Mouse (Mus musculus) monocyte, adult 5-6 weeks (primary cell): ENCODE data around the gene Cdc14a. TPM values are rescaled to one million over a fixed set of nuclear protein-coding genes. Genes with fewer than 3 reads are reported as not detected.
"Not testable (repeated sequence)": the region's sequence is repeated elsewhere in the genome, so short reads cannot be mapped to it uniquely, and the experiment has no call there.

Experiments
- ATAC-seq: fragments of 153-309, 156-312 bp; replicated peaks from 2 replicates; pipeline ENCODE4 v1.8.0; 2017; ENCODE audit warnings: mild to moderate bottlenecking; ENCODE audit not compliant: low TSS enrichment, insufficient number of reproducible peaks, severe bottlenecking, poor library complexity, low FRiP score
- total RNA-seq: library from RNA; stranded (forward); fragments of 200-1000, 200-491, 200-594 nt; gene quantifications from 3 replicates; pipeline ENCODE4 v1.2.3, GENCODE M21; 2017

The Cdc14a gene
- total RNA-seq, 1 experiment from 2014 or later = 28.2 TPM

DNA sequence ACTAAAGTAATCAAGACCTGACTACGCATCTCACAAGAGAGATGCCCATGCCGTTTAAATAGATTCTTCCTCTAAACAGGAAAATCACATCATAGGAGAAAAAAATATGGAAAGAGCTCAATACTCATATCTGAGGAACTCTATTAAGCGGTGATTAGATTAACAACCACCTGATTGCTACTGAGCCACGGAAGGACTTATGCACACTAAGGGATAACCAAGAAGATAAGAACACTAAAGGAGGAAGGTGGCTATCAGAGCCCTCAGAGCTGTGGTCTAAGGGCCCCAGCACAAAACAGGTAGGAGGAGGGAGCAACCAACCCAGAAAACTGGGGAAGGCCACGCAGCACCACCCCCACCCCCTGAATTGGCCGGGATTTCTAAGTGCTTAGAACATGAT, 37.5 kb downstream of the Cdc14a start:
- no peak for ATAC-seq

DNA sequence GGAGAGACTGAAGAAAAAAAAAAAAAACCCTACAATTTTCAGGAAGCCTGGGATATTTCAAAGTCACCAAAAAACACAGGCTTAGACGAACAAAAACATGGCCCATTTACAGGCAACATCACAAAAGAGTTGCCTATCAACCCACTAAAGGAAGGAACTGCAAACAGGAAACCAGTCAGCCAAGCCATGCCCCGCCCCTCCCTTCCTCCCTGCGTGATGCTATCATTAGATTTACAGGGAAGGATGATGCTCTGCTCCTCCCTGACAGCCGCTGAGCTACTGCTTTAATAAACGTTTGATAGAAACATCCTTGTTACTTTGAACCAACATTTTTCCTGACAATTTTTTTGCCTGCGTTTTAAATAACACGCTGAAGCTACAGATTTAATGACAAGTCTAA, 39.5 kb downstream of the Cdc14a start:
- ATAC-seq = no peak

DNA sequence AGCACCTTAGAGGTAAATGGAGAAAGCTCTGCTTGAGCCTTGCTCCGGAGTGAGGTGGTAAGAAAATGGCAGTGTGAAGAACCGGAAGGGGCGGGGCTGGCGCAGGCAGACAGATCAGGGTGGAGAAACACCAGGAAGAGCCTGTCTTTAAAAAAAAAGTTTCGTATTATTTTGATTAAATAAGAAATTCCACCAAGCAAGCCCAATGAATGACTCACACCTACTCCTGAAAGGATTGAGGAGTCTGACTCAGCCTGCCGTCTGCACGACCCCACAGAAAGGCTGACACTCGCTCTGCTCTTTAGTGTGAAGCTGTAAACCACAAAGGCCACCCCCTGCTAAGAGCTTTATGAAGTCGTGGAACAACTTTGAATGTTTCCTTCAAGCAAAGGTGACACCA, 43.5 kb downstream of the Cdc14a start:
- no peak for ATAC-seq

DNA sequence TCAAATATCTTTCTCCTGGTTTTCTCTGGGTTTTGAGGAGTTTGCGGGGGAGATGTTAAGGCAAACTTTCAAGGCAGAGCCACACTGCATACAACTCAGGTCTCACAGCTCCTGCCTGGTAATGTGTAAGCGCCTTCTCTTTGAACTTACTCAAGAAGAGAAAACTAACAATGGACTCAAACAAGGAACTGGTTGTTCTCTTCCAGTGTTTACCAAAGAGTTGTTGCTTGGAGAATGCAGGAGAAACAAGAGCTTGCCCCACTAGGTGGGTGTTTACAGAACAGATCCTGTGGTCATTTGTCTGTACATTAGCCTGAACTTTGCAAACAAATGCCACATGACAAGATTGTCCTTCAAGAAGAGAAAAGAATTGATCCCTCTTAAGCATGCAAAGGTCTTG, 48.4 kb downstream of the Cdc14a start:
- ATAC-seq = no peak

DNA sequence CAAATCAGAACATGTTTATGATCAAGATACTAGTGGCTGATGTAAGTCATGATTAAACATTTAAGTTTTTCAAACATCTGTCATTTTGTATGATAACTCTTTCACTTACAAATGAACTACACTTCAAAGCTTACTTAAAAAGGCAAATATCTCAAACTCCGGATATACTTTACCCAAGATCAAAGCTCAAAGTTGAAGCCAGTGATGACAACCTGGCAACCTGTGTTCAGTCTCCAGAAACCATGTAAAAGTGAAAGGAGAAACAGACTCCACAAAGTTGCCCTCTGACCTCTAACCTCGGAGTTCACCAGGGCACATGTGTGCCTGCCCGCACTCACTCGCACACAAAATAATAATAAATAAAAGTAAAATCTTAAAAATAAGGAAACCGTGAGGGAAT, 49.3 kb downstream of the Cdc14a start:
- no peak for ATAC-seq

DNA sequence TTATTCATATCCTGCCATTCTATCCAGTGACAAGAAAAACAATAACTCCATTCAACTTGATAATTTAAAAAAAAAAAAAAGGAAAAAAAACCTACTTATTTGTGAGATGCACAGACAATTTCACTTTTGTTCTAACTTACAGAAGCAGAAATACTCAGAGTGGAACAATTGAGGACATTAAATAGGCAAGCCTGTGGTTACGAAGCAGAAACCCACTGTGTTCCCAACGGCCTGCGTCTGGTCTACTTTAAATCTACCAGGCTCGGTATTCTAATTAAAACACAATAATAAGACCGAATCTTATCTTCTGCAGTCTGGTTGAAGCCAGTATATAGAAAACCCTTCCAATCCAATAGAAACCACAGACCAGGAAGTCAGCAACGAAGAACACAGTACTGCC, 50.6 kb downstream of the Cdc14a start:
- ATAC-seq = no peak

DNA sequence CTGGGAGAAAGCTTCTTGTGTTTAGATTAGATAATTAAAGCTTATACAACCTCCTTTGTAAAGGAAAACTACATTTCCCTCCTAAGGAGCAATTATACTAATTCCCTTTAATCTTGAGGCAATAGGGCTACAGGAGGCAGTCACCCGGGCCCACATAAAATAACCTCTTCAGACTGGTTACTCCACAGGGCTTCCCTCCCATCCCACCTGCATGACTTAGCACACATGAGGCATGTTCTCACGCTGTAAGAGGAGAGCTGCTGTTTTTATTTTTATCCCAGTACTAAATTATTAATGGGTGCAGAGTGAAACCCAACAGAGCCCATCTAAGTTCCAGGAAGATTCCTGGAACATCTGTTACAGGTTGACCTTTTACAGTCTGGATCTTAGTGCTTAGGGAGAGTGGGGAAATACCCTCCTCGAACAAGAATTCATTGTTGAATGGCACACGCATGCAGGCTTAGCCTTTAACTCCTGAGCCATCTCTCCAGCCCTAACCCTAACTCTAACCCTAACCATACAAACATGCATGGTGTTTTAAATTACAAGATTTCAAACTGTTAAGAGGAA, 54.9 kb downstream of the Cdc14a start:
- ATAC-seq = no peak

DNA sequence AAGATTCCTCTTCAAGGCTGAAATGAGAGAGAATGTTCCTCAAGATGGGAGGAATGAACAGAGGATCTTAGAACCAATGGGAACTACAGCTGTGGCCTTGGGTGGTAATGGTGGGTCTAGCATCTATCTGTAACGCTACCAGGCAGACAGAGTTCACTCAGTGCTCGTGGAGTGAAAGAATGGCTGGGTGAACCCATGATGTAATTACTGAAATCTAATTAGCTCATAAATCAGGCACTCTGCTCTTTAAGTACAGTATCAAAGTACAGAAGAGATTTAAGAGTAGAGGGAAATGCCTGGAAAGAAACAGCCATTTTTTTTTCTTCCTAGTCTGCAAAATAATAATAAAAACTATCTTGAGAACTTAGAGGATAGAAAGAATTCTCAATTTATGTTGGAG, 57.7 kb downstream of the Cdc14a start:
- no peak for ATAC-seq

DNA sequence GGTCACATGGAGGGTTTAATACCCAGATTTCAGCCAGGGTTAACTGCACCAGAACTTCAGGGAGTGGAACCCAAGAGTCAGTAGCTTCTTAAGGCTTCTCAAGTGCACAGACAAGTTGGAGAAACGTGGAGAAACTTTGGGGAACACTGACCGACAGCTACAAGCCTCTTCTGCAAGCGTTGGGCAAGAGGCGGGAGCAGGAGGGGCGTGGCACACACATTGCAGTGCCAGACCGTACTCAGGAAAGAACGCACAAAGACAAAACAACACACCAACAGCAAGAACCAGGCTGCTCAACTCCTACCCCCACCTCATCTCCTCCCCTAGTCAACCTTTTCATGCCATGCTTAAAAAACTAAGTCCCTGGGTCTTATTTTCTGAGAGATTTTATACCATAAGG, 61.9 kb downstream of the Cdc14a start:
- no peak for ATAC-seq

DNA sequence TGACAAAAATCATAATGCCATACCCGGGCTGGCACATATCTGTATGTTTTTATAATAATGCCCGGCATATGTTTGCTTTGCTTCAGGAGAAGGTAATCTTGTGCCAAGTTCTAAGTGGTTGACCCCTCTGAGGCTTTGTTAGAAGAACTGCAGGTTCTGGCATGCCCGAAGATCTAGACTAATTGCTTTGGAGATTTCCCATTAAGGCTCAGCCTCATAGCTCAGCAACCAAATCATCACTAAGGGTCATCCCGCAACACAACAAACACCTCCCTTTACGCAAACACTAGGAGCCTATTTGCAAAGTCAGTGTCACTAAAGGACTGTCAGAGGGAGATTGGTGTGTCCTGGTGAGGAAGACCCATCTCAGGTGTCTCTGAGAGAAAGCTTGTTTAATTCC, 62.7 kb downstream of the Cdc14a start:
- ATAC-seq = no peak

DNA sequence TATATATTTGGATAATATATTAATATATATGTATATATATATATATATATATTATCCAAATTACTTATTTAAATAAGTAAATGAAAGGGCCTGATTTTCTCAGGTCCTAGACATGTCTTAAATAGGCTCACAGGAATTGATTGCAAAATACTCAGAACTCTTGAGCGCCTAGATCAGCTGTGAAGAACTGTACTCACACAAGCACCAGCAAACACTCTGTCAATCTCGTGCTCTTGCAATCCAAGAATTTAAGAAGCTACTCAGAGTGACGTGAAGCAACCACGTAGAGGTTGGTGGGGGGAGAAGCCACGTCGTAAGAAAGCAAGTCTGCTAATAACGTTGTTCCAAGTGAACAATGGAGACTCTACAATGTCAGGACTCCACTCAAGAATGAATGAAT, 66.0 kb downstream of the Cdc14a start:
- no peak for ATAC-seq

DNA sequence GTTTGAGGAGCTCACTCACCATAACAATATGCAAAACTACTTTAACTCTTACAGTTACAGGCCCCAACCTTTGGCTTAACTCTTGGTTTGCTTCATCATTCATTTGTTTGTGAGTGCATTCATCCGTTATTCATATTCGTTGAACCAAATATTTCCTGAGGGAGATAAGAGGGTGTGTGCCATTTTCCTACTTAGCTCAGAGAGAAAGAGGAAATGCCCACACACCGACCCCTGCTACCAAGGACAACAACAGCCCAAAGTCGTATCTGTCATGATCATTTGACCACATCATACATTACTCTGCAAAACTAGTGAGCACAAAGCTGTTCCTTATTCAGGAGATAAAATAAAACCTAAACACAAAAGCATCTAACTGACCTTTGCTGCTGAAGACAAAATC, 66.7 kb downstream of the Cdc14a start:
- no peak for ATAC-seq

DNA sequence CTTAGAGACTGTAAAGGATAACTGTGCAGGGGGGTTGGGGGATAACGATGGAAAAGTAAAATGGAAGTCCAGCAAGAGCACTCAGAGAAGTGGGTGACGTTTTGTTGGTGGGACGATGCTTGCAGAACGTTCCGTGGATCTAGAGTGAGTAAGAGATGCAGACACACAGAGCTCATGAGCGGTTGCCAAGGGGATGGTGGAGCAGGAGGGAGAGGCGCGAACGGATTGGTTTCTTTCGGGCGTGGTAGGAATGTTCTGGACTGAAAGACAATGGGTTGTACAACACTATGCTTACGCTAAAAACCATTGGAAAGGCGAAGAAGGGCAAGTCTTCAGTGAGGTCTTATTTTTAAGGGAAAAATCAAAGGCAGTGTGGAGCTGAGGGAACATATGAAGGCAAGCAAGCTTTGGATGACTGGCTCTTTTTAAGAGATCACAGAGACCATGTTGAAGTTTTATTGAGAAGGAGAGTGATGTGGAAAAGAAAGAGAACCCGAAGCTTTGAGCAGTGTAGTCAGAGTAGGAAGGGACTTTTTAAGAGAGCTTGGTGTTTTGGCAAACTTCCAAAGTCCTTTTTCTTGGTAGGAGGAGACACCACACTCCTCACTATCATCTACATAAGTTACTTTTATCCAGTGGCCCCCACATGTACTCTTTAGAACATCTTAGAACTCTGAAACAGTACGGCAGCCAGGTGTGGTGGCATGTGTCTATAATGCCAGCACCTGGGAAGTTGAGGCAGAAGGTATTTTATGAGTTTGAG, 68.6 kb downstream of the Cdc14a start:
- ATAC-seq = no peak

DNA sequence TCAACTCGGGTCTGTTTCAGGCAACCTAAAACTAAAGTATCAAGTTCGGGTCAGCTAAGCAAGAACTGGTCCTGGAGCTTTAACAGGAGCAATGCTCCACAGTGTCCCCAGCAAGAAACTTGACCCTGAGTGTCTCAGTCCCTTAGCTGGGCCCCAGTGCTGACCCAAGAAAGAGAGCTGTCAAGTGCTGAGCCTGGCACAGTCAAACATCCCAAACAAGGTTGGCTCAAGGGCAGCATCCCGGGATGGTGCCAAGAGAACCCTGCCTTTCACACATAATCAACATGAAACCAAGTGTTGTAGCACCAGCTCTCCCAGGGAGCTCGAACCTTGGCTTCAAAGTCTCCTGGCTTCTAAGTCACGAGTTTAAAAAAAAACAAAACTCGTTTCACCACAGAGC, 71.3 kb downstream of the Cdc14a start:
- ATAC-seq = no peak

DNA sequence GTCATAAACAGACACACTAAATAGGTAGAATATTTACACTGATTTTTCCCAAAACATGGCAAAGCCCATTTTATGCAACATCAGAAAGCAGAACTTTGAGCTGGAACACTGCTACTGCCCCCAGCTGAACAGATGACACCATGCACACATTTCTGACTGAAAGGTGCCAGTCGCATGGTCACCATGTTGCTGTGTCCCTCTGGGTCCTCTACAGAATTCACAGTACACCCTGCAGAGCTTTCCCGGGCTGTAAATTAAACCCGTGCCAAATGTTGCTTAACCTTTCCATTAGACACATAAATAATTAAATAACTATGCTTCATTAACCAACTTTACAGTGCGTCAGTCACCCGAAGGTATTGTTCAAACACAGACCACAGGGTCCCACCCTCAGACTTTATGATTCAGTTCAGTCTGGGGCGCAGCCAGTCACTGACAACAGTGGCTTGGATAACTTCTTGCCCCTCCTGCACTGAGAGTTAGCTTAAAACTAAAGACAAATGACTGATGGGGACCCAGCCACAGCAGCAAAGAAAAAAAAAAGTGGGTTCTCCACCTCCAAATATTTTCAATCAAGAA, 73.4 kb downstream of the Cdc14a start:
- ATAC-seq = no peak

DNA sequence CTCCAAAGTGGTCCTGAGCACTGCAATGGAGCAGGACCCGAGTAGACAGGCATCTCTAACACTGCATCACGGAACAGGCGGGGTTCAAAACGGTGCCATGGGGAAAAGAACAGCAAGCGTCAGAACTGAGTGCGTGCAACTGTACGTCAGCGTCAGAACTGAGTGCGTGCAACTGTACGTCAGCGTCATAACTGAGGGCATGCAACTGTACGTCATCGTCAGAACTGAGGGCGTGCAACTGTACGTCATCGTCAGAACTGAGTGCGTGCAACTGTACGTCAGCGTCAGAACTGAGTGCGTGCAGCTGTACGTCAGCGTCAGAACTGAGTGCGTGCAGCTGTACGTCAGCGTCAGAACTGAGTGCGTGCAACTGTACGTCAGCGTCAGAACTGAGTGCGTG, 76.3 kb downstream of the Cdc14a start:
- not testable (repeated sequence) for ATAC-seq

DNA sequence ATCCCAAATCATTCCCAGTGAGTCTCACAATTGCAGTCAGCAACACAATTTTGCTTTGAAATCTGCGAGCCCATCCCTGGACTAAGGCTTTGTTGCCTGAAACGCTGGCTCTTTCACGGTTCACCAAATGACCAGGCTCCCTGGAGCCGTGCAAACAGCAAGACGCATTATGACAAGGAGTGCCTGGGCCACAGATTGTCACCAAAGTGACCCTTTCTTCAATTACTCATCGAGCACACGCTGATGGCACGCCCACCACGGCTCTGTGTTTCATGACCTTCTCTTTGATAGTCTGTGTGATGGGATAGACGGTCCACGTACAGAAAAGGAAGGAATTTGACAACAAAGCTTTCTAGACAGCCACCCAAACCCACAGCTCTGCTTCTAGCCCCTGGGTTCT, 78.6 kb downstream of the Cdc14a start:
- ATAC-seq = no peak

DNA sequence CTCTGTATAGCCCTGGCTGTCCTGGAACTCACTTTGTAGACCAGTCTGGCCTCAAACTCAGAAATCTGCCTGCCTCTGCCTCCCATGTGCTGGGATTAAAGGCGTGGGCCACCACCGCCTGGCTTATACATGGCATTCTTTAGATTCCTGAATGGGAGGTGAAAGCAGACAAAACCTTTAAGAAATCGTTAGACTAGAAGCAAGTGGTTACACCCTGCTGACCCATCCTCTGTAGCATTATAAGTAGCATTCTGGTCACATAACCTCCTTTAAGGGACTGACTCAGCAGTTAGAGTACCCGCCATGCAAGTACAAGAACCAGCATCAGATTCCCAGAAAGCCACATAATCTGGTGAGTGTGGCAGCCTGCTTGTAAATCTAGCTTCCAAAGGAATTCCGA, 81.6 kb downstream of the Cdc14a start:
- no peak for ATAC-seq

DNA sequence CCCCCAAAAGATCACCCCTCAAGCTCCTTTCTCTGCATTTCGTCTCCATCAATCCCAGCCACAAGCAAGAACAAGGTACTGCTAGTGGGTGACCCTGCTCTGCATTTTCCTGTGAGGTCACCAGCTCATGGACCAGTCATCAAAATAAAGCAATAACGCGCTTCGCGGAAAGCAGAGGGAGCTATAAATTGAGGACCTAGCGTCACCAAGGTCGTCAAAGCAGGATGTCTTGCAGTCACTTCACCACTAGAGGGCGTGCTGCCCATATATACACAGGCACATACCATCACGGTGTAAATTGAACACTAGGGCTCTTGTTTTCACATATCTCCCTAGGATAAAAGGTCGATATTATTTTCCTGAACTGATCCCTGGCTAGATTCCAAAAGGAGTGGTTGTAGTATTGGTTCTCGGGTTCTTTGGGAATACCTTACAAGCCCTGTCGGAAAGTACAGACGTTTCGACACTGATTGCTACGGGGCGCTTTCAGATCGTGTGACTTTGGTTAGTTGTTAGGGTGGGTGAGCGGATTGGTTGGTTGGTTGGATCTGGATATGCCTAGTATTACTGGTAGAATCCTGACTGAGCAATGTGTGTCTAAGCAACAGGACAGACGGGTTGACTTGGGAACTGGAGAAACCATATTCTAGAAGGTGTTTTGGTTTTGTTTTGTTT, 82.7 kb downstream of the Cdc14a start:
- ATAC-seq = peak; percentile 75

DNA sequence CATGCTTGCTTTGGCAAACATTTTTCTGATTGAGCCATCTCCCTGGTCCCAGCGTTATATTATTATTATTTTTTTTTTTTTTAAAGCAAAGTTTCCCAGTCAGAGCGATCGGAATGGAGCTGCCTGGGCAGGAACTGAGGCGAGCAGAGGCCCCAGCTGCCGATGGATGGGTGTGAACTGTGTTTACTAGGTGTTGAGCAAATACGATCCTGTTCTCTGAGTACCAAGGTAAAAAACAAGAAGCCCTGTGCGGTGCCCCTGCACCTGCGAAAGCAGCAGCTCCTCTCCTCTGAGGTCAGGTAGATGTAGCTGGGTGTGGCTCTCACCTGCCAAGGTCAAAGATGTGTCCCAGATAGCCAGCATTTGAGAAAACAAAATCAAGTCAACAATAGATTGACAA, 83.6 kb downstream of the Cdc14a start:
- ATAC-seq = no peak
